8 mouse cellular contexts compared by ENCODE assay signal in the genomic region with DNA sequence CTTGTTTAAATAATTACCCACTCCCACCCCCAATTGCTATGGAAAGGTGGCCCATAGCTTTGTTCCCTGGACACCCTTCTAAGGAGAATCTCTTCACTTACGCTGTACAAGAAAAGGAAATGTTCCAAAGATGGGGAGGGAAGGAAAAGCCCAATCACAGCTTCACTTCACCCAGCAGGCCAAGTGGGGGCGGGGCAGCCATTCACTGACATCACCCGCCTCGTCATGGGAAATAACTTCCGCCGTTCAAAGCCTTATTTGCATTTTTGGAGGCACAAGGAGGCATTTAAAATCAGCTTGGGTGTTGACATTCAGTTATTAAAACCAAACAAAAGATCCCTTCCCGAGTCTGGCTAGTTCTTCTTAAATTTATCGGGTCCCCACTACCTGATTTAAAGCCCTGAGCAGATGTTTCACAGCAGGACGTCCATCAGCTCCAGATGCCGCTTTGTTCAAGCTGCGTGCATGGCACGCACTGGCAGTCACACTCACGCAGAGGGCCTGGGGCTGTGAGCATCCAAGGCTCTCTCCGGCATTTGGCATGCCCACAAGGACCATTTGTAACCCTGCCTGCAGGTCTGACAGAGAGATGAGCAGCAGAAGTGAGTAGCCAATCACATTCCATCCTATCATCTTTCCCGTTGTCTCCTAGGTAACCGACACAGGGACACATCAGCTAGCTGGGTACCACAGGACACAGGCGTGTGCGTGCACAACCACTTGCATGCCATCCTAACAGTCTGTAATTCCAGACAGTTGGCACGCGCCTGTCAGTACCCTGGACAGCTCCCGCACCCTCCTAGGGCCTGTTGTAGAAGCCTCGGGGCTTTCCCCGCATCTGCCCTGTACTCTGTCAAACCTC. TPM values are rescaled to one million over a fixed set of nuclear protein-coding genes. Genes with fewer than 3 reads are reported as not detected.
A peak's percentile ranks its signal among the peaks of the same experiment; 100 is the strongest.
DNase-seq lines count a peak whose midpoint lies in the region; ATAC-seq lines count a peak whose summit lies in the region.

No protein-coding gene starts in this region.

- no peak for ATAC-seq in megakaryocyte, adult 5-6 weeks (ENCODE audit: poor library complexity, severe bottlenecking)

- intact Hi-C loops in heart, postnatal 14 days (cut with DNase I), result no loop called here

- DNase-seq in 416B (ENCODE audit: low read depth) (peak; percentile 32), WW6 (ENCODE audit: low read depth, low spot score) (peak; percentile 26)
- DNase-seq in fibroblast of lung, adult 2 months (ENCODE audit: low read depth), result peak; percentile 5
- peak; percentile 71 to 85 for DNase-seq in heart, postnatal 14 days
- DNase-seq in layer of hippocampus, adult 9-11 months, result peak; percentile 54
- peak; percentile 70 for DNase-seq in lung, postnatal 4 days
- peak; percentile 76 to 77 for DNase-seq in right cerebral cortex, adult 2 months (ENCODE audit: low spot score in 2 of 2)

RNA-seq across cellular contexts. Expression of a gene that starts 12.2 kb away (rescaled TPM):
- 10 to 100 TPM; 12.0 to 12.5 TPM for total RNA-seq in heart, postnatal 14 days (2021)
- total RNA-seq in megakaryocyte, adult 5-6 weeks (2015), result not detected in 2 replicates
- total RNA-seq in megakaryocyte, adult 5-6 weeks (2017), result not detected in 2 replicates

RNA-seq across cellular contexts. Expression of a gene that starts 38.6 kb away (rescaled TPM):
- 10 to 100 TPM; 10.1 to 10.9 TPM for total RNA-seq in heart, postnatal 14 days (2021)
- total RNA-seq in megakaryocyte, adult 5-6 weeks (2015), result 31.2 and 34.3 TPM in 2 replicates
- 49.0 and 49.9 TPM in 2 replicates for total RNA-seq in megakaryocyte, adult 5-6 weeks (2017)

Comparison
In these comparisons a context has a peak if more than half of its experiments do, and no peak if none do; other contexts are left out.
1. DNase-seq: peak in every context shown above with its lines; median percentile 78 in heart, postnatal 14 days; 76 in right cerebral cortex, adult 2 months; 70 in lung, postnatal 4 days; 54 in layer of hippocampus, adult 9-11 months; 32 in 416B; 26 in WW6; 5 in fibroblast of lung, adult 2 months.
2. RNA of a gene that starts 12.2 kb away (total RNA-seq): 12.0 to 12.5 TPM in heart, postnatal 14 days; not detected in megakaryocyte, adult 5-6 weeks; every median in the first group is over 10 times any median in the second.